Mouse (Mus musculus): ENCODE measurements at regions not wholly inside any gene's neighbourhood (a gene's known extent, or its start where the extent isn't known, plus 50 kb on each side); places are given as distances from the start of the nearest gene placed in this dataset.
"Not testable (repeated sequence)": the region's sequence is repeated elsewhere in the genome, so short reads cannot be mapped to it uniquely, and the experiment has no call there.

- Histone ChIP-seq H3K4me2 (no peak overlapping the region), H3K27me3 (replicated peaks) (no peaks in the 10 kb centered on the region), H3K9me3 (replicated peaks) (no peaks in the 10 kb centered on the region), H3K36me3 (no peaks in the 10 kb centered on the region), H3K4me1 (replicated peaks) (no peaks in the 10 kb centered on the region), H3K4me3 (no peak overlapping the region), H3K27ac (ENCODE audit: poor library complexity, severe bottlenecking) (no peak overlapping the region), H3K9ac (no peak overlapping the region)
- no peak for ATAC-seq (ENCODE audit: insufficient number of reproducible peaks, low FRiP score)
Measured at GRCm38 (mm10) chr10:15321480-15321879, 603.5 kb upstream of the Gje1 start.

GRCm38 (mm10) chr10:15317017-15317607, 599.1 kb upstream of the Gje1 start:
- no peak overlapping the region for H3K27ac ChIP-seq (ENCODE audit: poor library complexity, severe bottlenecking)
- no peaks in the 10 kb centered on the region for H3K36me3 ChIP-seq
- H3K4me3 ChIP-seq: no peak overlapping the region
- no peak overlapping the region for H3K9ac ChIP-seq
- H3K27me3 ChIP-seq (replicated peaks): no peaks in the 10 kb centered on the region
- no peak for ATAC-seq (ENCODE audit: insufficient number of reproducible peaks, low FRiP score)
- no peaks in the 10 kb centered on the region for H3K9me3 ChIP-seq (replicated peaks)
- no peak overlapping the region for H3K4me2 ChIP-seq
- 82% methylated on average over 2 of the region's 2 CpGs for WGBS
- H3K4me1 ChIP-seq (replicated peaks): no peaks in the 10 kb centered on the region

GRCm38 (mm10) chr10:15310650-15311049, 592.6 kb upstream of the Gje1 start:
- ATAC-seq (ENCODE audit: insufficient number of reproducible peaks, low FRiP score): no peak

GRCm38 (mm10) chr10:15305811-15306473, 587.9 kb upstream of the Gje1 start:
- WGBS: 70% methylated on average over 3 of the region's 3 CpGs

More at GRCm38 (mm10) chr10:15310650-15311049, 592.6 kb upstream of the Gje1 start:
- Histone ChIP-seq H3K9ac (no peak overlapping the region), H3K27ac (ENCODE audit: poor library complexity, severe bottlenecking) (no peak overlapping the region), H3K9me3 (replicated peaks) (no peaks in the 10 kb centered on the region), H3K4me2 (no peak overlapping the region), H3K27me3 (replicated peaks) (no peaks in the 10 kb centered on the region), H3K36me3 (no peaks in the 10 kb centered on the region), H3K4me3 (no peak overlapping the region), H3K4me1 (replicated peaks) (no peaks in the 10 kb centered on the region)
- WGBS: 66% methylated on average over 2 of the region's 2 CpGs

GRCm38 (mm10) chr10:15300199-15301085, 582.4 kb upstream of the Gje1 start:
- Histone ChIP-seq H3K27ac (ENCODE audit: poor library complexity, severe bottlenecking) (no peak overlapping the region), H3K4me2 (0 out of 2 replicates have a peak overlapping the region, but pooled peaks have one; percentile 19), H3K36me3 (no peaks in the 10 kb centered on the region), H3K27me3 (replicated peaks) (no peaks in the 10 kb centered on the region), H3K4me1 (replicated peaks) (no peaks in the 10 kb centered on the region; the same call in 1 of the 2 replicates), H3K9ac (no peak overlapping the region), H3K9me3 (replicated peaks) (no peaks in the 10 kb centered on the region), H3K4me3 (no peak overlapping the region)
- ATAC-seq (ENCODE audit: insufficient number of reproducible peaks, low FRiP score): peak; percentile 53; the same call in 1 of the 2 replicates
- 39% methylated on average over 8 of the region's 8 CpGs for WGBS

More at GRCm38 (mm10) chr10:15305811-15306473, 587.9 kb upstream of the Gje1 start:
- Histone ChIP-seq H3K36me3 (no peaks in the 10 kb centered on the region), H3K27ac (ENCODE audit: poor library complexity, severe bottlenecking) (no peak overlapping the region), H3K27me3 (replicated peaks) (no peaks in the 10 kb centered on the region), H3K4me1 (replicated peaks) (no peaks in the 10 kb centered on the region), H3K9me3 (replicated peaks) (no peaks in the 10 kb centered on the region), H3K9ac (no peak overlapping the region), H3K4me3 (no peak overlapping the region), H3K4me2 (no peak overlapping the region)
- ATAC-seq (ENCODE audit: insufficient number of reproducible peaks, low FRiP score): no peak

GRCm38 (mm10) chr10:15299331-15300198, 581.6 kb upstream of the Gje1 start:
- no peak for ATAC-seq (ENCODE audit: insufficient number of reproducible peaks, low FRiP score)
- Histone ChIP-seq H3K4me1 (replicated peaks) (no peaks in the 10 kb centered on the region; the same call in 1 of the 2 replicates), H3K9me3 (replicated peaks) (no peaks in the 10 kb centered on the region), H3K4me2 (no peak overlapping the region), H3K9ac (no peak overlapping the region), H3K36me3 (no peaks in the 10 kb centered on the region), H3K27me3 (replicated peaks) (no peaks in the 10 kb centered on the region), H3K4me3 (no peak overlapping the region), H3K27ac (ENCODE audit: poor library complexity, severe bottlenecking) (no peak overlapping the region)
- 45% methylated on average over 11 of the region's 11 CpGs for WGBS

GRCm38 (mm10) chr10:15297257-15297656, 579.2 kb upstream of the Gje1 start:
- no peaks in the 10 kb centered on the region for H3K27me3 ChIP-seq (replicated peaks)
- 79% methylated on average over 2 of the region's 2 CpGs for whole genome bisulfite sequencing
- no peaks in the 10 kb centered on the region; the same call in 1 of the 2 replicates for H3K4me1 ChIP-seq (replicated peaks)
- no peaks in the 10 kb centered on the region for H3K36me3 ChIP-seq
- no peaks in the 10 kb centered on the region for H3K9me3 ChIP-seq (replicated peaks)
- no peak overlapping the region for H3K4me2 ChIP-seq
- ATAC-seq (ENCODE audit: insufficient number of reproducible peaks, low FRiP score): no peak
- H3K27ac ChIP-seq (ENCODE audit: poor library complexity, severe bottlenecking): no peak overlapping the region
- no peak overlapping the region for H3K4me3 ChIP-seq
- H3K9ac ChIP-seq: no peak overlapping the region

- no peaks in the 10 kb centered on the region for H3K36me3 ChIP-seq
- no peak overlapping the region for H3K9ac ChIP-seq
- 72% methylated on average over 1 of the region's 1 CpGs for WGBS
- no peaks in the 10 kb centered on the region for H3K9me3 ChIP-seq (replicated peaks)
- ATAC-seq (ENCODE audit: insufficient number of reproducible peaks, low FRiP score): no peak
- H3K27ac ChIP-seq (ENCODE audit: poor library complexity, severe bottlenecking): no peak overlapping the region
- H3K4me3 ChIP-seq: no peak overlapping the region
- H3K4me2 ChIP-seq: no peak overlapping the region
- no peaks in the 10 kb centered on the region for H3K4me1 ChIP-seq (replicated peaks)
- no peaks in the 10 kb centered on the region for H3K27me3 ChIP-seq (replicated peaks)
Measured at GRCm38 (mm10) chr10:15294125-15294524, 576.1 kb upstream of the Gje1 start.

- not testable (repeated sequence) for H3K27ac ChIP-seq (ENCODE audit: poor library complexity, severe bottlenecking); H3K4me1 ChIP-seq (replicated peaks); H3K4me3 ChIP-seq; H3K9ac ChIP-seq; H3K36me3 ChIP-seq; H3K4me2 ChIP-seq; ATAC-seq (ENCODE audit: insufficient number of reproducible peaks, low FRiP score); H3K9me3 ChIP-seq (replicated peaks); H3K27me3 ChIP-seq (replicated peaks)
- WGBS: 63% methylated on average over 1 of the region's 1 CpGs
Measured at GRCm38 (mm10) chr10:15263337-15263736, 545.3 kb upstream of the Gje1 start.

- not testable (repeated sequence) for H3K4me1 ChIP-seq (replicated peaks); H3K9ac ChIP-seq; H3K36me3 ChIP-seq; H3K27ac ChIP-seq (ENCODE audit: poor library complexity, severe bottlenecking); ATAC-seq (ENCODE audit: insufficient number of reproducible peaks, low FRiP score); H3K27me3 ChIP-seq (replicated peaks); H3K9me3 ChIP-seq (replicated peaks); H3K4me3 ChIP-seq; H3K4me2 ChIP-seq
- 79% methylated on average over 7 of the region's 7 CpGs for WGBS
Measured at GRCm38 (mm10) chr10:15262282-15262681, 544.3 kb upstream of the Gje1 start.
